Mouse (Mus musculus): Measurements from ENCODE around the gene Nhsl2.

DNA sequence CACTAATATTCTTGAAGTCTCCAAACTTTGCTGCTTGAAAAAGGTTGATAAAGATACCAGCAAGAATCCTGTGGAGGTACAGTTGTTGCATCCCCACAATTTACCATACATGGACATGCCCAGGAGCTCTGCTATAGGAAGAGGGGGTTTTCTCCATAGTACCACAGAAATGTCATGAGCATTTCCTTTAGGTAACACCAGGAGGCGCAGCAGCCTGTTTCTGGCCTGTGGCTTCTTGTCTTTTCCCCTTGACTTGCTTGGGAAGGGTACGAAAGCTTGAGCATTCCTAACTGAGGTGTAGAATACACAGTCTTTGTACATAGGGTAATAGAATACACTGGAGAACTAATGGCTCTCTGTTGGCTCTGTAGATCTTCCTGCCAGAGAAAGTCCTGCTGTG lies 132.3 kb downstream of the Nhsl2 start:
- TF ChIP-seq CTCF (conservative IDR thresholded peaks at IDR 0.05; ENCODE audit: low read length) (peak; percentile 44), POU5F1 (IDR thresholded peaks at IDR 0.05; ENCODE audit: borderline replicate concordance, low read length) (no peak)
